Mouse (Mus musculus) bone marrow, adult 2 months (tissue): ENCODE data around the gene Parp3.

ENCODE experiments used
- CTCF ChIP-seq: fragments of 200-500 bp; IDR thresholded peaks from 2 replicates; pipeline ENCODE4 v1.5.1; 2011; ENCODE audit warnings: low read length, control low read depth; ENCODE audit not compliant: control insufficient read depth, insufficient read depth
- POLR2A ChIP-seq: fragments of 200-500 bp; IDR thresholded peaks from 2 replicates; pipeline ENCODE4 v1.6.1; 2011; ENCODE audit warnings: low read depth, mild to moderate bottlenecking, control low read depth, low read length, borderline replicate concordance; ENCODE audit not compliant: control insufficient read depth

- no peak for TF ChIP-seq CTCF
- TF ChIP-seq POLR2A, result no peak
These were observed 22.5 kb downstream of the Parp3 start for GRCm38 (mm10) chr9:106454071-106454761.
